Mouse (Mus musculus) cerebellum, postnatal 10 days (tissue): ENCODE measurements around the gene Atat1.

ENCODE experiments used
- DNase-seq, 2 experiments: peaks; one replicate each; pipeline ENCODE4 v3.0.0; 2021; ENCODE audit warnings: mixed read lengths in 2 of 2

The Atat1 gene

GRCm38 (mm10) chr17:35917143-35917462 lies 7.2 kb upstream of the Atat1 start:
- peak; percentile 62 to 71 for DNase-seq

- DNase-seq, result peak; percentile 99
These were observed 6.6 kb upstream of the Atat1 start, which contains the start of the genes Mrps18b and Ppp1r10 for GRCm38 (mm10) chr17:35916297-35917142. Gene Mrps18b (minus strand): TSS chr17:35916389. Gene Ppp1r10 (plus strand): TSS chr17:35916434.

DNA sequence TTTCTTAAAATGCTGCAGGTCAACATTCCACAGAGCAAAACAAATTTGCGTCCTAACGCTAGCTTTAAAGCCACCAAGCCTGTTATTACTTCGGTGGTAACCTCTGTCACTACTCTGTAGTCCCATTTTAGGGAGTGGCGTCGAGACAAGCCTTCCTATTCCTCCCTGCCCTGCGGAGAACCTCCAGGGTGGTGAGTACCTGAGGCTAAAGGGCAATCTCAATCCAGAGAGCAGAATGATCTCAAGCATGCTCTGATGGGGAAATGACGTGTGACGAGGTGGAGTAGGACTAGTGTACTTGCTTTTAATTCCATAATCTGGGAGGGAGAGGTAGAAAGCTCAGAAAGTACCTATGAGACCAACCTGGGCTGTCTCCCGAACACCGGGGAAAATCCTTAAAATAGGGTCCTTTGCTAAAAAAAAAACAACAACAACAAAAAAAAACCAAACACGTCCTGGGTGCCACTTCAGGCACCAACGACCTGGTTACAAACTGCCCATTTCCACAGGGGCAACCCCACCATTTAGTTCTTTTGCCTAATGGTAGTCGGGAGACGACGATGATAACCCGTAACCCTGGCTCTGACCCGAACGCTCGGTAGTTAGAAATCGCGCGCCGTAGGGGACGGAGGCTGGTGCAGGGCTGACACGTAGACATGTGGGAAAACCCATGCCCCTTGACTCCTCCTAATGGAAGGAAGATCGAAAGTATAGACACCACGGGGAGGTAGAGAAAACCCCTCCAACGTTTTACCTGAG lies 5.8 kb upstream of the Atat1 start:
- DNase-seq, result peak in 1 of 2 experiments; percentile 40

DNA sequence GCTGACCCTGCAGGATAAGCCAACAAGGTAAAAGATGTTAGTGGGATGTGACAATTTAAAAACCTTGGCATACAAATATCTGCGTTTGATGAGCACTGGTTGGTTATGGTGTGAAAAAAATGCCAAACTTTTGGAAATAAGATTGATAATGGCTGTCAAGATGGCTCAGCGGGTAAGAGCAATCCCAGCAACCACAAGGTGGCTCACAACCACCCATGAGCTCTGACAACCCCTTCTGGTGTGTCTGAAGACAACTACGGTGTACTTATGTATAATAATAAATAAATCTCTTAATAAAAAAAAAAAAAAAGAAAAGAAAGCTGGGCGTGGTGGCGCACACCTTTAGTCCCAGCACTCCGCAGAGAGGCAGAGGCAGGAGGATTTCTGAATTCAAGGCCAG lies 5.1 kb upstream of the Atat1 start:
- no peak for DNase-seq

DNA sequence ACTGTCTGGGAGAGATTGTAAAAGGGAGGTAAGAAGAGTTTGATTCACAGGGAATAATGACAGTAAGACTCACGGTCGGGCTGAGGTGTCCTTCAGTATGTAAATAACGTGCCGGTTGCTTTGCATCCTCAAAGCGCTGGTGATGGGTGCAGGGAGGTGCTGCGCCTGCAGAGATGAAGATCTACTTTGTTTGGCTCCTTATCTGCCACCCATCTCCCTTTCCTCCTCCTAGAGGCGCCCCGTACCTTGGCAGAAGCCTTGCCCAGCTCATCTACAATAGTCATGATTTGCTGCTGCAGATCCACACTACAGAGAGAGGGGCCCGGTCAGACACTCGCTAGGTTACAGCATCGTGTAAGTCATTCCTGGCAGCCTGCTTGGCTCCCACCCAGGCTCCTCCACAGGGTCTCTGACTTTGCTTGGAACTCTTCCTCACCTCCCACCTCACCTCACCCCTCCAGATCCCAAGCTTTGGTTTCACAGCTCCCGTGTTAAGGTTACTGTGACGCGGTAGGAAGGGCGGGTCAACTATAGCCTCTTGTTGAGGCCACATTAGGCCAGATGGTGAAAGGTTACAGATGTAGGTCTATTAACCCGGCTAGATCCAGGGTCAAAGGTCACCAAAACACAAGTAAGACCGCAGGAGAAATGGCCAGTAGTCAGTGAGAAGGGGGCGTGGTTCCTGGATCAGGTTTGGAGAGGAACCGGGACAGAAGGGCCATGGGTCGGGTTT lies 523 bp downstream of the Atat1 start:
- DNase-seq, result peak; percentile 59 to 64

- DNase-seq, result no peak
These were observed 2.3 kb downstream of the Atat1 start for GRCm38 (mm10) chr17:35907609-35908008.

DNA sequence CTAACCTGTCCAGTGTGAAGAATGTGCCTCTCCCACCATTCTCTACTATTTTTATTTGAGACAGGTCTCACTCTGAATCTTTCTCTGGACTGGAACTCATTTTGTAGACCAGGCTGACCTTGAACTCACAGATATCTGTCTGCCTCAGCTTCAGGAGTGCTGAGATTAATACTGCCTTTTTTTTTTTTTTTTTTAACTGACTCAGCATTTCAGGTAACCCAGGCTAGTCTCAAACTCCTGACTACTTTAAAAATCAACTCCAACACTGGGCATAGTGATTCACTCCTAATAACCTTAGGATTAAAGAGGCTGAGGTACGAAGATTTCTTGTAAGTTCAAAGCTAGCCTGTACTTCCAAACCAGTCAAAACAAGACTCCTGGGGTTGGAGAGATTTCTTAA lies 4.3 kb downstream of the Atat1 start:
- no peak for DNase-seq

GRCm38 (mm10) chr17:35903992-35904355 lies 5.9 kb downstream of the Atat1 start:
- no peak for DNase-seq

DNA sequence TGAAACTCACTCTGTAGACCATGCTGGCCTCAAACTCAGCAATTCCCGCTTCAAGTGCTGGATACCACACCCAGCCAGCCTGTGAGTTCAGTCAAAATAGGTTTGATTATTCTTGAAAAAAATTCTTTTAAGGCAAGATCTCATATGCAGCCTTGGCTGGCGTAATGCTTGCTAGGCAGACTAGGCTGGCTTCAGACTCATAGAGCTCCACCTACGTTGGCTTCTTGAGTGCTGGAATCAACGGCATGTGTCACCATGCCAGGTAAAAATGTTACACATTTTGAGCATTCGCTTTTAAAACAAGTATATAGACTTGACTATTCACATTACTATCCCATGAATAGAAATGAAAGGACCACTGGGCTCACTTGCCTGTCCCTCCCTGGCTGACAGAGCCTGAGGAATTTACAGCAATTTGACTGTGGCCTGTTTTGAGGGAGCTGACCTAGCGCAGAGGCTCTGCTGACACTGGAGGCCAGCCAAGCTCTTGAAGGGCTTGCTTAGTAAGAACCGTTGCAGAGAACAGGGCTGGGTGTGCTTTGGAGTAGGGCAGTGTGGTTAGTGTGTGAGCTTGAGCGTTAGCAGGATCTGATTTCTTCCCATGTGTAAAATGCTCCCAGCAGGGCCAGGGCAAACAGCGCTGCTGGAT lies 6.4 kb downstream of the Atat1 start:
- DNase-seq, result no peak

- DNase-seq, result no peak
These were observed 9.2 kb downstream of the Atat1 start for GRCm38 (mm10) chr17:35900636-35901035.

GRCm38 (mm10) chr17:35897644-35898573 lies 12.0 kb downstream of the Atat1 start:
- peak; percentile 56 to 62 for DNase-seq

DNA sequence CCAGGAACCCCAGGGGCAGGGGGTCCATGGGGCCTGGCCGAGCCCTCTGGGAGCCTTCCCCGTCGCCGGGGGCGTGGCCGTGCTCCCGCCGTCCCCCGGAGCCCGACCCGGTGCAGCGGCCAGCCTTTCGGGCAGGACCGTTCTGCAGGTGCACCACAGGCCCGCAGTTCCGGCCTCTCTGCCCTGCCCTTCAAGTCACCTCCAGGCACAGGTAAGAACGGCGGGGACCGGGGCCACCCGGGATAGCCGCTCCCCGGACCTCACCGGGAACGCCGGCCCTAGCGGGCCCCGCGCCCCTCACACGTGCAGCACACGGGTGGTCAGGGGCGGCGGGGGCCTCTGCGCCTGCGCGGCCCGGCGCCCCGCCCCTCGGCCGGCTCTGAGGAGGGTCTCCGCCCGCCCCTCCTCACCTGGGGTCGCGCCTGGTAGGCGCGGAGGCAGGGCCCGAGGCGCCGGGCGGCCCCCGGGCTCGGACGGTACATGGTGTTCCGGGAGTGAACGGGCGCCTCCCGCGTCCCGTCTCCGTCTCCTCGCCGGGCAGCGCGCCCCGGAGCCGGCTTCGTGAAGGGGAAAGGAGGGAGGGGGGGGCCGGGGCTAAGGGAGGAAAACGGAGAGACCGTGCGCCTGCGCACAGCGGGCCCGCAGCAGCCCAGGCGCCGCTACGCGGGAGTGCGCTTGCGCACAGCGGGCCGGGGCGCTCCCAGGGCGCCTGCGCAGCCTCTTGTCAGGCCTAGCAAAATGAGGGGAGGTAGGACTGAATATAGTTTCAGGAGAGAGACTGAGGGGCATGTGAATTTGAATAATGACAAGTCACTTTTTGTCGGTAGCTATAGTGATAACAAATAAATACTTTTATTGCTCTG lies 12.9 kb downstream of the Atat1 start, which contains the start of gene 2310061I04Rik:
2310061I04Rik (minus strand) TSS at position 651 of the 863 bp plus-strand sequence.
- DNase-seq, result peak; percentile 93 to 96

GRCm38 (mm10) chr17:35887725-35888124 lies 22.1 kb downstream of the Atat1 start:
- no peak for DNase-seq

DNA sequence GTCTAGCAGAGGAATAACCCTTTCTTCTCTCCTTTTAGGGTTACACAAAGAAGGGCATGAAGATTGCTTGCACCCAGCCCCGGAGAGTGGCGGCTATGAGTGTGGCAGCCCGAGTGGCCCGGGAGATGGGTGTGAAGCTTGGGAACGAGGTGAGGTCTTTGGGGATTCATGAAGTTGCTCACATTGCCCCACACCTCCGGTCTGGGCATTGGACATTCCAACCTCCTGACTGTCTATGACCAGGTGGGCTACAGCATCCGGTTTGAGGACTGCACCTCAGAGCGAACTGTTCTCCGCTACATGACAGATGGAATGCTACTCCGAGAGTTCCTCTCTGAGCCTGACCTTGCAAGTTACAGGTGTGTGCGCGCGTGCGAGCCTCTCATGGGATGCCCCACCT lies 26.1 kb downstream of the Atat1 start:
- no peak for DNase-seq

DNA sequence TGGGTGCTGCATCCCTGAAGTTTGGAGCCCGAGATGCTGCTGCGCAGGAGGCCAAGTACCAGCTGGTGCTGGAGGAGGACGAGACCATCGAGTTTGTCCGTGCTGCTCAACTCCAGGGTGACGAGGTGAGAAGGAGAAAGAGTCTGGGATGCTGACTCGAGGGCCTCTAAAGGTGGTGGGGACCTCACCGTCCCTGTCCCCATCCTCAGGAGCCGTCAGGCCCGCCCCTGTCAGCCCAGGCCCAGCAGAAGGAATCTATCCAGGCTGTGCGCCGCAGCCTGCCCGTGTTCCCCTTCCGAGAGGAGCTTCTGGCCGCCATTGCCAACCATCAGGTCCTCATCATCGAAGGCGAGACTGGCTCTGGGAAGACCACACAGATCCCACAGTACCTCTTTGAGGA lies 27.0 kb downstream of the Atat1 start:
- DNase-seq, result no peak

DNA sequence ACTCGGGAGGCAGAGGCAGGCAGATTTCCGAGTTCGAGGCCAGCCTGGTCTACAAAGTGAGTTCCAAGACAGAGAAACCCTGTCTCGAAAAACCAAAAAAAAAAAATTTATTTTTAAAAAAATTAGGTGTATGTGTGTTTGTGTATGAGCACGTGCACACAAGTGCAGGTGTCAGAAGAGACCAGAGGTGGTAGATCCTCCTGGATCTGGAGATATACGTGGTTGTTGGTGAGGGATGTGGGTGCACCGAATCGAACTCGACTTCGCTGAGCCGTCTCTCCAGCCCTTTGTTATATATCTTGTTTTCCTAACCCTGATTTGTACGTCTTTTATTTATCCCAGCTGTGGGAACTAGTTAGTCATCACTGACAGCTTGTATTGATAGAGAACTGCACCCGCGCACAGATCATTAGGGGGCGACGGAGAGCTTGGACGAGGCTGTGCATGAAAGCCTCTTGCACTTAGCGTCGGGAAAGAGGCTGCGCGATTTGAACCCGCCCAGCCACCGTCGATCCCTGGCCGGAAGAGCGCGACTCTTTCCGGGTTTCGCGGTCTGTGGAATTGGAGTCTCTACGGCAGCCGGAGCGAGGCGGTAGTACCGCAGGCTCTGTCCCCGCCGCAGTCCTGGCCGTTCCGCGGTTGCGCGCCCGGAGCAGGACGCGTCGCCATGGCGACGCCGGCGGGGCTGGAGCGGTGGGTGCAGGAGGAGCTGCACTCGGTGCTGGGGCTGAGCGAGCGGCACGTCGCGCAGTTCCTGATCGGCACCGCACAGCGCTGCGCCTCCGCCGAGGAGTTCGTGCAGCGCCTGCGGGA lies 30.4 kb downstream of the Atat1 start, which contains the start of gene Dhx16:
Dhx16 (plus strand) TSS at position 575 of the 813 bp plus-strand sequence.
- DNase-seq, result peak; percentile 98 to 99

- peak in 1 of 2 experiments; percentile 26 for DNase-seq
These were observed 35.2 kb downstream of the Atat1 start for GRCm38 (mm10) chr17:35874721-35875120.

- peak; percentile 95 to 96 for DNase-seq
These were observed 35.9 kb downstream of the Atat1 start for GRCm38 (mm10) chr17:35873774-35874519.
